Mouse (Mus musculus): Measurements from ENCODE around the gene 4931406P16Rik.

DNA sequence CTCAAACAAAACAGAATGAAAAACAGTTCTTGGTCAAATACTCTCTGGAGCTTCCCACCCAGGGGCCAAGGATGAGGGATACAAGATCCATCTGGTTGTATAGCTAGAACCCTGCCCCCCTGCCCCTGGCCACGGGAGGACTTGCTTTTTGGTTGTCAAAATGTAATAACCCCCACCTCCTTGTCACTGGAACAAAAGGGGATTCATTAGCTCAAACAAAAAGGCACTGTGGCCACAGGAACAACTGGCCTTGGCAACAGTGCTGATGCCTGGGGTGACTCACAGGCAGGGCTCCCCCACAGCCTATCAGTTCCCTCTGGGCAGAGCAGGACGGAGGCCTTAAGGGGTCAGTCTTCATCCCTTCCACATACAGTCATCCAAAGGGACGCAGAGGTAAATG lies 6.6 kb upstream of the 4931406P16Rik start:
- TF ChIP-seq POLR2A (IDR thresholded peaks at IDR 0.05; ENCODE audit: low read depth, low read length) (no peak), CTCF (IDR thresholded peaks at IDR 0.05; ENCODE audit: extremely low read depth, insufficient read length, insufficient replicate concordance, low read depth, low read length) (no peak)

All from small intestine, adult 2 months (tissue).